Mouse (Mus musculus) kidney, postnatal 25 days (tissue): ENCODE measurements around the gene Bid.
"Not testable (repeated sequence)": the region's sequence is repeated elsewhere in the genome, so short reads cannot be mapped to it uniquely, and the experiment has no call there.

Experiments used
- DNase-seq, 2 experiments: peaks; one replicate each; pipeline ENCODE4 v3.0.0; 2021; ENCODE audit warnings: mixed read lengths in 2 of 2

Gene Bid

GRCm38 (mm10) chr6:120933670-120934069 is 17.0 kb upstream of the Bid start:
- no peak for DNase-seq

- DNase-seq, result no peak
Observed at GRCm38 (mm10) chr6:120932597-120932996, 15.9 kb upstream of the Bid start.

DNA sequence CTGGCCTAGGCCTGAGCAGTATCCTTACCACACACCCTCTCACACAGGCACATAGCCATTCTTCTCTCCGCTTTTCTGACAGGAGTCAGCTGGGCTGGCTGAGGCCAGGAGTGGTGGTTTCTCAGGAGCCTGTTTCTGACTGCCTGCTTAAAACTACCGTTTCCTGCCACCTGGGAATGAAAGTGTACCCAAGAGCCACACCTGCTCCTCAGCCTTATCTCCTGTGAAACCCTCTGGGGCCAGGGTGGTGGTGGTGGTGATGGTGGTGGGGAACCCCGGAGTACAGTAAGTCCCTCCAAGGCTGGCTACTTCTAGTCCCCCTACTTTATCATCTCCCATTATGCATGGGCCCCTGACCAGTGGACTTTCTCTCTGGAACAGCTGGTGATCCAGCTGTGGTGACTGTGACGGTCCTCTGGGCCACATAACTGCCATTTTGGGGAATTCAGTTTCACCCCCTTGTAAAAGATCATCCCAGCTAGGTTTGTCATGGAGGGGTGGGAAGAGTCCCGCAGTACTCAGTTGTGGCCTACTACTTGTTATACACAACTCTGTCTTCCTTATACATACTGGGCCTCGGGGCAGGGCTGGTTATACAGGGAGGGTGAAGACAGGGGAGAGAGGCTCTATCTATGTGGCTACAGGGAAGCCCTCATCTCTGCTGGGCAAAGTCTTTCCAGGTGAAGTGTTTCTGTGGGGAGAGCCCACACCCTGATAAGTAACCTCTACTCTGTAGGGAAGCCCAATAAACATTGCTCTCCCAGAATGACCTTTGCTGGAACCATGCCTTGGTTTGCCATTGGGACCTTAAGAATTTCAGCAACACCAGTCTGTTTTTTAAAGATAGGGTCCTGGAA is 14.0 kb upstream of the Bid start:
- DNase-seq, result no peak

- no peak for DNase-seq
Observed at GRCm38 (mm10) chr6:120929421-120929820, 12.8 kb upstream of the Bid start.

DNA sequence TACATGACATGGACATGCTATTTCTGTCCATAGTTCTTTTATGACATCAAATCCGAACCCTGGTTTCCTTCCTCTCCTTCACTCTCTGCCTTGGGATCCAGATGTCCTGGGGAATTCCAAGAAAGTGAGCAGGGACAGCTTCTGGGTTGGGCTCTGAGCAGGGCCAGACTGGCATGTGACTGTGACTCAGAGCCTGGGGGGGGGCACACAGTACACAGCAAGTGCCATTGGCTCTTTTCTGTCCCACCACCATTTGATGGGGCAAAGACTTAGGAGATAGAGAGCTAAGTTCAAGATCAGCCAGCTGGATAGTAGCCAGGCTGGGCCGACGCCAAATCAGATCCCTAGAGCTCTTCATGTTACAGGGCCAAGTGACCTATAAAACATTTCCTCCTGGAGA is 11.1 kb upstream of the Bid start:
- peak; percentile 86 to 90 for DNase-seq

- DNase-seq, result no peak
Observed at GRCm38 (mm10) chr6:120926880-120927279, 10.2 kb upstream of the Bid start.

GRCm38 (mm10) chr6:120924791-120925321 is 8.2 kb upstream of the Bid start:
- not testable (repeated sequence) for DNase-seq

- DNase-seq, result no peak
Observed at GRCm38 (mm10) chr6:120917975-120918374, 1.3 kb upstream of the Bid start.

DNA sequence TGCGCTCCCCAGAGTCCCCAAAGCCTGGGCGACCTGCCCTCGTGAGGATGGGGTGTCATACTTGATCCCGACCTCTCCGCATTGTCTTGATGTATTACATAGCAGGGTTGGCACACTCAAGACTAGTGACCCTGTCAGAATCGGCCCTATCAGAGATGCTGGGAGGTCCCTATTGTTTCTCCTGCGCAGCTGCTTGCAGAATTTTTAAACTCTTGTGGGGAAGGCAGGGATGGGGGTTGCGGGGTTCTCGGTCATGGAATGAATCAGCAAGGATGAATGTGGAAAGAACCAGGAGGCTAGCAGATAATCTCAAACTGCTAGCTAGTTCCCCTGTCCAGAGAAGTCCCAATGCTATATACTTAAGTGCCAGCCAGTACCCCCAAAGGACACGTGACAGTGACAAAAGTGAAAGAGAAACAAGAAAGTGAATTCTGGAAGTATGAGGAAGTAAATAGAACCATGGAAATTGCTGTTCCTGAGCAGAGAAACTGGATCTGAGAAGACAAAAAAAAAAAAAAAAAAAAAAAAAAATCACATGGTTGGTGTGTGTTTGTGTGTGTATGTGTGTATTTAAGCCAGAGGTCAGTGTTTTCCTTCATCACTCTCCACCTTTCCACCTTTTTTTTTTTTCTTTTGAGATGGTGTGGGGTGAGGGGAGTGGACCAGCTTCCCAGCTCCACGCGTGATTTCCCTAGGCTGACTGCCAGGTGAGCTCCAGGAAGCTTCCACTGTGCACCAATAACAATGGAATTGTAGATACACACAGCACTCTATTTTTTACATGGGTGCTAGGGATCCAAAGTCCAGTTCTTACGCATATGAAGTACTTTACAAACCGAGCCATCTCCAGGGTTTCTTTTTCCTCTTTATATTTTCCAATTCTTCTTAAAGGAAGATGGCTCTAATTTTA is 574 bp upstream of the Bid start:
- DNase-seq, result peak; percentile 33 to 53

DNA sequence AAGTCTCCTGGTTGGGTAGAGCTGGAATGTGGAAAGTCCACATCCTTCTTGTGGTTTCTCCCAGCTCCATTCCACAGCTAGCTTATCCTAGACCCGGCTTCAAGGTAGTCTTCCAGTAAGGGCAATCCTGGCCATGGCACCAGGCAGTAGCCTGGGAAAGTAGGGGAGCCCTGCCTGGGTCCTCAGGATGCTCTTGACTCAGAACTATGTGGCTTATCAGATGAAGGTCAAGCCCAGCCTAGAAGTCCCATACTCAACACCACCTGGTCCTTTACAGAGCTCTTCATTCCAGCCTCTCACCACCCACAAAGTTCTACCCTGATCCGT is 1.0 kb downstream of the Bid start:
- no peak for DNase-seq

GRCm38 (mm10) chr6:120914911-120915648 is 1.6 kb downstream of the Bid start:
- peak; percentile 63 to 81 for DNase-seq

- DNase-seq, result peak in 1 of 2 experiments; percentile 56
Observed at GRCm38 (mm10) chr6:120914533-120914910, 2.1 kb downstream of the Bid start.

- DNase-seq, result no peak
Observed at GRCm38 (mm10) chr6:120913783-120914182, 2.9 kb downstream of the Bid start.

- DNase-seq, result peak; percentile 78 to 87
Observed at GRCm38 (mm10) chr6:120912931-120913330, 3.7 kb downstream of the Bid start.

DNA sequence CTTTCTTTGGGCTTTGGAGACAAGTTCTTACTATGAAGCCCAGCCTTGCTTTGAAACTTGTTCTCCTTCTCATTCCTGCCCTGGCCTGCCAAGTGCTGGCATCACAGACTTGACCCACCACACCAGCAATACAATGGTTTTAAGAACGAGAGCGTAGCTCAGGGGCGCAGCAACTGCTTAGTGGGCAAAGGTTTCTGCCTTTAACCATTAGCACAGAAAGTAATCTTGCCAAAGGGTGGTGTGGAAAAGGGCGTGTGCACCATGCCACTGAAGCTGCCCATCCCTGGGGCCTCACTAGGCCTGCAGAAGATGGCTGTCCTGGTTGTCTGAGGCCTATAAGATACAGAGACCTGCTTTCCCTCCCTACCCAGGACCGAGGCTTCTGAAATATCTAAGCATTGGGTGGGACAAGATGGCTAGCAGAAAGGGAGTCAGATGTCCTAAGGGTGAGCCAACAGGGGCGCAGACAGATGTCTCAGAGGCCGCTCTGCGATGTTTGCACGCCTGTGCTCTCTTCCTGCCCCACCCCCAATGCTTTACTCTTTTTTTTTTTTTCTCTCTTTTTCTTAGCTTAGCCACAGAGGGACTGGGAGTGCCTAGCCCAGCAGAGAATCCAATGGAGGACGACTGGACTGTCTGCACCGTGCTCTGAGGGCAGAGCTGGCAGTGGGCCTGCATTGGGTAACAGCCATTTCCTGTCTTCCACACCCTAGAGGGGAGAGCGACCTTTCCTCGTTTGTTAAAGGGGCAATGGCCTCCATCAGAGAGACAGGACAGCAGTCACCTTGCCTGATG is 5.2 kb downstream of the Bid start:
- peak; percentile 66 to 82 for DNase-seq

DNA sequence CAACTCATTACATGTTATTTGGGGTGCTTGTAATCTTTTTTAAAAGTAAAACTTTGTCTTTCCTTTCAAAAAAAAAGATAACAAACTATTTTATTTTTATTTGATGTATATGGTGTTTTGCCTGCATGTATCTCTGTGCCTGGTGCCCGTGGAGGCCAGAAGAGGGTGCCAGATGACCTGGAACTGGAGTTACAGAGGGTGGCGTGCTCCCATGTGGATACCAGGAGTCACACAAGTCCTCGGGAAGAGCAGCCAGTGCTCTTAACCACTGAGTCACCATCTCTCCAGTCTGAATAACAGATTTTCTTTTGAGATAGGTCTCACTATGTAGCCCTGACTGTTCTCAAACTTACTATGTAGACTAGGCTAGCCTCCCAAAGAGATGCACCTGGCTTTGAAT is 7.2 kb downstream of the Bid start:
- peak in 1 of 2 experiments; percentile 39 for DNase-seq

- DNase-seq, result not testable (repeated sequence)
Observed at GRCm38 (mm10) chr6:120907876-120908597, 8.6 kb downstream of the Bid start.

DNA sequence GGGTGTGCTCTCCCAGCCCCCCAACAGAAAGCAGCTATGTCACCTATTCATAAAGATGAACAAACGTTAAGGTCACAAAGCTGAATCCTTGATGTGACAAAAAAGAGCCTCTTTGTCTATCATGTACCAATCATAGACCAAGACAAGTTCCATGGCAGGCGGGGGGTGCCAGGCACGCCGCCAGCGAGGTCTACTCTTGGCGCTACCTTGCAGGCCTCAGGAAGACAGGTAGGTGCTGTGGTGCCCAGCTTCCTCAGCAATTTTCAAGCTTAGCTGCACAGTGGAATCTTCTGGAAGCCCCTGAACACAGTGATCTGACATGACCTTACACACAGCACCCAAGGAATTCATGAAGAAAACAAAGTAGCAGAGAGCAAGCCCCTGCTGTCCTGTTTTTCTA is 10.1 kb downstream of the Bid start:
- peak; percentile 79 to 90 for DNase-seq

- DNase-seq, result peak; percentile 53 to 72
Observed at GRCm38 (mm10) chr6:120905111-120905510, 11.5 kb downstream of the Bid start.

- peak; percentile 59 to 79 for DNase-seq
Observed at GRCm38 (mm10) chr6:120903961-120904360, 12.7 kb downstream of the Bid start.

DNA sequence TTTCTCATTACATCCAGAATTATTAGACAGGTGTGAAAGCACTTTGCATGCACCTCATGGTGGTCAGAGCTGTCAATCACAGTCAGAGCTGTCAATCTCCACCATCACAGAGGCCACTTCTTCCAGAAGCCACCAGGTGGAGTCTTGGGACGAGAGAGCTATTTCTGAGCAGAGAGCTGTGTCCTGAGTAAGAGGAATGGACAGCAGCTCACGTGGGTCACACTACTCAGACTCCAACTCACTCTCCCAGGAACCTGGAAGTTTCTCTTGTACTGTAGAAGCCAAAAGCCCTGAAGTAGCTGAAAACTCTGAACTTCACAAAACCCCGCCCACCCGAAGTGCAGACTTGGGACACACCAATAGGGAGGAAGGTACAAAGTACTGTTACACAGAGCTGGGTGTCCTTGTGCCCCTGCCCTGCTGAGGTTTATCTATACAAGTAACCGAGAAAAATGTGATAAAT is 13.2 kb downstream of the Bid start:
- peak; percentile 82 to 92 for DNase-seq
